Mouse (Mus musculus) small intestine, adult 2 months (tissue): ENCODE results near the gene Lin37. TPM values are rescaled to one million over a fixed set of nuclear protein-coding genes. Genes with fewer than 3 reads are reported as not detected.

Experiments
- H3K27ac ChIP-seq: fragments of 200-500 bp; 2 replicates; pipeline ENCODE4 v1.5.1; 2012; ENCODE audit warnings: low read depth, low read length, control low read depth, inconsistent platforms; ENCODE audit not compliant: insufficient read depth
- H3K27me3 ChIP-seq: fragments of 200-500 bp; 2 replicates; pipeline ENCODE4 v1.6.1; 2012; ENCODE audit warnings: mild to moderate bottlenecking, moderate library complexity, low read length, inconsistent platforms; ENCODE audit not compliant: control insufficient read depth, insufficient read depth
- H3K36me3 ChIP-seq: fragments of 200-500 bp; 2 replicates; pipeline ENCODE4 v1.6.1; 2012; ENCODE audit warnings: mild to moderate bottlenecking, low read length, control low read depth, inconsistent platforms; ENCODE audit not compliant: control insufficient read depth, insufficient read depth
- H3K4me1 ChIP-seq: fragments of 200-500 bp; 2 replicates; pipeline ENCODE4 v1.6.1; 2012; ENCODE audit warnings: low read length, inconsistent platforms, mixed read lengths; ENCODE audit not compliant: control insufficient read depth, insufficient read depth, insufficient read length
- H3K4me3 ChIP-seq: fragments of 200-500 bp; 2 replicates; pipeline ENCODE4 v1.5.1; 2012; ENCODE audit warnings: low read depth, mild to moderate bottlenecking, control low read depth, inconsistent platforms, low read length, moderate library complexity
- CTCF ChIP-seq: fragments of 200-500 bp; IDR thresholded peaks from 2 replicates; pipeline ENCODE4 v1.5.1; 2012; ENCODE audit warnings: low read depth, mild to moderate bottlenecking, control low read depth, inconsistent platforms, low read length, moderate library complexity, mixed read lengths; ENCODE audit not compliant: insufficient replicate concordance, insufficient read length; ENCODE audit errors: extremely low read depth
- POLR2A ChIP-seq: fragments of 200-500 bp; IDR thresholded peaks from 2 replicates; pipeline ENCODE4 v1.6.1; 2012; ENCODE audit warnings: low read depth, mild to moderate bottlenecking, control low read depth, inconsistent platforms, low read length, moderate library complexity
- WGBS: fragments of 180-500 bp; shearing (Covaris S2); methylation state at CpG from one replicate; pipeline ENCODE4 v1.1.7; 2018; 5-methylcytosine and 5-hydroxymethylcytosine counted together
- polyA plus RNA-seq: library from polyadenylated mRNA; depleted of rRNA; stranded (reverse); fragments of >200 nt; gene quantifications from 2 replicates; pipeline ENCODE4 v1.2.3, GENCODE M21; 2012

The Lin37 gene
- polyA plus RNA-seq, 1 experiment = 37.9 TPM

GRCm38 (mm10) chr7:30564970-30565571, 5.4 kb upstream of the Lin37 start, which contains the start of gene Igflr1:
Gene Igflr1 (plus strand): TSS chr7:30565427.
- Histone ChIP-seq H3K27ac (no peak within 1 kb of the TSS), H3K4me1 (peaks cover 4% of the 10 kb centered on the region; the same call in 1 of the 2 replicates), H3K4me3 (peak within 1 kb of the TSS; percentile 10), H3K27me3 (no peaks in the 10 kb centered on the region), H3K36me3 (peaks cover 23% of the 10 kb centered on the region)
- WGBS = 95% methylated on average over 12 of the region's 12 CpGs
- TF ChIP-seq CTCF (no peak), POLR2A (no peak)

- H3K27me3 ChIP-seq = no peaks in the 10 kb centered on the region
- 14% methylated on average over 6 of the region's 6 CpGs for WGBS
- H3K4me3 ChIP-seq = peak overlapping the region; percentile 88
- H3K4me1 ChIP-seq = peaks cover 5% of the 10 kb centered on the region; the same call in 1 of the 2 replicates
- peaks cover 13% of the 10 kb centered on the region for H3K36me3 ChIP-seq
- peak overlapping the region; percentile 97; the same call in 1 of the 2 replicates for H3K27ac ChIP-seq
- TF ChIP-seq POLR2A (no peak), CTCF (no peak)
Measured at GRCm38 (mm10) chr7:30563906-30564280, 4.3 kb upstream of the Lin37 start.

GRCm38 (mm10) chr7:30563117-30563905, 3.7 kb upstream of the Lin37 start, which contains the start of the genes U2af1l4, Gm49396 and Psenen:
Gene U2af1l4 (plus strand): TSS chr7:30563301.
Gene Gm49396 (plus strand): TSS chr7:30563344.
Gene Psenen (minus strand): TSS chr7:30563627.
- TF ChIP-seq POLR2A = no peak; the same call in 1 of the 2 replicates
- Histone ChIP-seq H3K36me3 (peaks cover 12% of the 10 kb centered on the region), H3K27ac (peak within 1 kb of the TSS; percentile 97), H3K4me1 (peaks cover 9% of the 10 kb centered on the region; the same call in 1 of the 2 replicates), H3K4me3 (peak within 1 kb of the TSS; percentile 88), H3K27me3 (no peaks in the 10 kb centered on the region)
- WGBS = under 1% methylated on average over 45 of the region's 45 CpGs

GRCm38 (mm10) chr7:30562526-30563116, 3.0 kb upstream of the Lin37 start:
- H3K36me3 ChIP-seq = peaks cover 8% of the 10 kb centered on the region
- peak overlapping the region; percentile 80 for H3K27ac ChIP-seq
- TF ChIP-seq CTCF (no peak), POLR2A (0 out of 2 replicates have a peak, but pooled peaks have one; percentile 24)
- no peaks in the 10 kb centered on the region for H3K27me3 ChIP-seq
- WGBS = under 1% methylated on average over 27 of the region's 27 CpGs
- H3K4me1 ChIP-seq = peaks cover 9% of the 10 kb centered on the region; the same call in 1 of the 2 replicates
- peak overlapping the region; percentile 88 for H3K4me3 ChIP-seq

GRCm38 (mm10) chr7:30560296-30560695, 658 bp upstream of the Lin37 start:
- H3K27ac ChIP-seq = no peak overlapping the region
- H3K36me3 ChIP-seq = peaks cover 22% of the 10 kb centered on the region
- peaks cover 9% of the 10 kb centered on the region; the same call in 1 of the 2 replicates for H3K4me1 ChIP-seq
- H3K4me3 ChIP-seq = no peak overlapping the region
- WGBS = 43% methylated on average over 2 of the region's 2 CpGs
- no peaks in the 10 kb centered on the region for H3K27me3 ChIP-seq
- TF ChIP-seq CTCF (no peak), POLR2A (no peak)

- H3K27ac ChIP-seq = peak overlapping the region; percentile 73
- TF ChIP-seq POLR2A (no peak), CTCF (no peak)
- H3K36me3 ChIP-seq = peaks cover 23% of the 10 kb centered on the region
- 5% methylated on average over 12 of the region's 12 CpGs for WGBS
- no peaks in the 10 kb centered on the region for H3K27me3 ChIP-seq
- peak overlapping the region; percentile 69 for H3K4me3 ChIP-seq
- H3K4me1 ChIP-seq = peaks cover 7% of the 10 kb centered on the region; the same call in 1 of the 2 replicates
Measured at GRCm38 (mm10) chr7:30558656-30559442, 789 bp downstream of the Lin37 start.
